Mouse (Mus musculus) megakaryocyte, embryonic 14.5 days (primary cell): Measurements from ENCODE around the gene Inpp4b.

Experiments
- FLI1 ChIP-seq: IDR thresholded peaks from 2 replicates; pipeline ENCODE4 v1.6.1; 2012; ENCODE audit warnings: low read length, inconsistent platforms, mixed read lengths
- GATA1 ChIP-seq: IDR thresholded peaks from 3 replicates; pipeline ENCODE4 v1.6.1; 2012; ENCODE audit warnings: mixed read lengths, low read length, inconsistent platforms, borderline replicate concordance

GRCm38 (mm10) chr8:81844104-81844982, 502.0 kb downstream of the Inpp4b start:
- no peak for TF ChIP-seq GATA1
- TF ChIP-seq FLI1: no peak
